Mouse (Mus musculus) regulatory T cell (primary cell): Measurements from ENCODE around the gene Hoxc5.

Experiments
- in situ Hi-C: fragments of 300-600 bp; cut with MboI, MseI; formaldehyde crosslinking; loops from one replicate; pipeline ENCODE4 v1.15.1; 2025; ENCODE audit warnings: high pct_unique_total_duplicates

The Hoxc5 gene

GRCm38 (mm10) chr15:102967312-102967510 is at the start of gene Hoxc5:
Hoxc5 (plus strand) TSS chr15:102967443.
- in situ Hi-C loops, result loop anchor here (5.0 kb wide), 1 partner anchor 340 kb away; no protein-coding TSS in a partner anchor

DNA sequence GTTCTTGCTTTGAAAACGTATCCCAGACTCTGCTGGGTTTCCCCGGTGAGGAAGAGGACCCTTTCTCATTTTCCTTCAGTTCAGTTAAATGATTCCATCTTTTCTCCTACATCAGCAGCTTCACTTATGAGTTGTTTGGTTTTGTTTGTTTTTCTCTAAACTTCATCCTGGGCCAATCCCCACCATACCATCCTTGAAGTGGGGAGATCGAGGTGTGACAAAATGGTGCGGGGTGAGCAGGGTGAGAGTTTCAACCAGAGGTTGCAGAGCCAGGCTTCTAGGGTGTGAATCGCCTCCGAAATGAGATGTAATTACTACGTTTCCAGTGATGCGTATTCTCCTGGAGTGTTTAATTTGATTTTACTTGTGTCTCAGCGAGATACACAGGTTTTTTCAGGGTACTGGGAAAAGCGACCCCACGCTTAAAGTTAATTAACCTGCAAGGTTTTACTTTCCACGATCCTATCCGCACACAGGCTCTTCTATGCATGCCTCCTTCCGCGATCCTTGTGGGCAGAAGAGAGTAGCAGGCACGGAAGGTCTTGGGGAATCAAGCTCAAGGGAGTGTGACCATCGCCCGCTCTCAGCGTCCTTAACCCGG is 49.2 kb upstream of the Hoxc5 start:
- in situ Hi-C loops, result no loop called here

GRCm38 (mm10) chr15:102918611-102919265 is 48.5 kb upstream of the Hoxc5 start:
- in situ Hi-C loops, result no loop called here

GRCm38 (mm10) chr15:102919336-102920180 is 47.7 kb upstream of the Hoxc5 start:
- in situ Hi-C loops, result no loop called here

DNA sequence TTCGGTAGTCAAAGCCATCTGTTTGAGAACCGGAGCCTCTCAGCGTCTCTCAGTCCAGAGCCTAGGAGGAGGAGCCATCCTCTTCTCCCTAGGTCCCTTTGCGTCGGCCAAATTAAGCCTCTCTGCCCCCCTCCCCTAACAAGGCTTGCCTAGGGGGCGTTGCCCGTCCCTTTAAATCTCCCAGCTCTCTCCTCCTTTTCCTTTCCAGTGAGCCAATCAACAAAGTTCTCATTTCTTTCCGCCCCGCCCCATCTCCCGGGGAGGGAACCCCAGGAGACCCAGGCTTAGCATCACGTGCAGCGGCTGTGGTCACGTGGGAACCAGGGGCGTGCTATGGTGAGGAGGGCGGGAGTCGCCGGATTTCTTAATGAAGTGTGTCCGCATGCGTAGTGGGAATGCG is 46.6 kb upstream of the Hoxc5 start:
- in situ Hi-C loops, result no loop called here

- in situ Hi-C loops, result no loop called here
These were observed 45.9 kb upstream of the Hoxc5 start, which contains the start of gene Hoxc13 for GRCm38 (mm10) chr15:102921053-102922011. Hoxc13 (plus strand) TSS chr15:102921103.

GRCm38 (mm10) chr15:102922012-102922362 is 45.3 kb upstream of the Hoxc5 start:
- in situ Hi-C loops, result no loop called here

GRCm38 (mm10) chr15:102922636-102923500 is 44.4 kb upstream of the Hoxc5 start:
- in situ Hi-C loops, result no loop called here

DNA sequence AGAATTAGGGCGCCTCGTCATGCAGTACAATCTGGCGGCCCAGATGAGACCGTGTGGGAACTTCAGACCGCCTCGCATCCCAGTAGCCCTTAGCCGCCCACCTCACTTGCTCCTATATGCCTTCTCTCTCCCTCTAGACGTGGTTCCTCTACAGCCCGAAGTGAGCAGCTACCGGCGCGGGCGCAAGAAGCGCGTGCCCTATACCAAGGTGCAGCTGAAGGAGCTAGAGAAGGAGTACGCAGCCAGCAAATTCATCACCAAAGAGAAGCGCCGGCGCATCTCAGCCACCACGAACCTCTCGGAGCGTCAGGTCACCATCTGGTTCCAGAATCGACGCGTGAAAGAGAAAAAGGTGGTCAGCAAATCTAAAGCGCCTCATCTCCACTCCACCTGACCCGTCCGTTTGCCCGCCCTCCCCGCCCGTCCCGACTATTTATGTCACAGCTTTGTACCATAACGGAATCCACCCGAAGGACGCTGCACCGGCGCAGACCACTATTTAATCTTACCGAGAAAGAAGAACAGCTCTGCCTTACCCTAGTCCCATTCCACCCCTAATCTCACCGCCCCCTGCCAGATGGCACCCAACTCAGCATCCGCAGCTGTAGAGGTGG is 40.1 kb upstream of the Hoxc5 start:
- in situ Hi-C loops, result no loop called here

GRCm38 (mm10) chr15:102931706-102932358 is 35.4 kb upstream of the Hoxc5 start:
- in situ Hi-C loops, result no loop called here

- in situ Hi-C loops, result no loop called here
These were observed 32.8 kb upstream of the Hoxc5 start for GRCm38 (mm10) chr15:102934438-102934837.

- in situ Hi-C loops, result no loop called here
These were observed 32.3 kb upstream of the Hoxc5 start for GRCm38 (mm10) chr15:102934897-102935296.

DNA sequence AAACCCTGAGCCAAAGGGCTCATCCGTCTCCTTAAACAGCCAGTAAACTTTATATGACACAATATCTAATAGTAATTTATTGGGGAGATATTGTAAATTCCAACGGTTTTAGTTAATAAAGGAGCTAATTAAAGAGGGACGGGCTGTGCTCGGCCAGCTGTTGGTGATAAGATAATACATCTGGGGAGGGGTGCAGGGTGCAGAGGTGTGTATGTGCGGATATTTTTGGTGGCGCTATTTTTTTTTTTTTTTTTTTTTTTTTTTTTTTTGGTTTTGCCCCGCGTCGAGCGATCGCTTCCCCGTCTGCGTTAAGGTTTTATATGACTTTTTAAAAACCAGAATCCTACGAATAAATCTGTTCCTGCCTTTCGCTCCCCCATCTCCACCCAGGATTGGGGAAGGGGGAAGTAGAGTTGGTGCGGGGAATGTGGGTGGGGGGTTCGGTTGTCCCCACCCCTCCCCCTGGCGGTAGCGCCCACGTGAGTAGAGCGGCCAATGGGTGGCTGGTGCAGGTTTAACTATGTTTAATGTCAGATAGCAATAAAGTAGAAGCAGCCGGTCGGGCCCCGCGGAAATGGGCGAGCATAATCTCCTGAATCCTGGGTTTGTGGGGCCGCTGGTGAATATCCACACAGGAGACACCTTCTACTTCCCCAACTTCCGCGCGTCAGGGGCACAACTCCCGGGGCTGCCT is 30.8 kb upstream of the Hoxc5 start, which contains the start of gene Hoxc12:
Gene Hoxc12, plus strand, starts transcription at position 479 of the 694 bp plus-strand sequence.
- in situ Hi-C loops, result no loop called here

GRCm38 (mm10) chr15:102937036-102937666 is 30.1 kb upstream of the Hoxc5 start:
- in situ Hi-C loops, result no loop called here

DNA sequence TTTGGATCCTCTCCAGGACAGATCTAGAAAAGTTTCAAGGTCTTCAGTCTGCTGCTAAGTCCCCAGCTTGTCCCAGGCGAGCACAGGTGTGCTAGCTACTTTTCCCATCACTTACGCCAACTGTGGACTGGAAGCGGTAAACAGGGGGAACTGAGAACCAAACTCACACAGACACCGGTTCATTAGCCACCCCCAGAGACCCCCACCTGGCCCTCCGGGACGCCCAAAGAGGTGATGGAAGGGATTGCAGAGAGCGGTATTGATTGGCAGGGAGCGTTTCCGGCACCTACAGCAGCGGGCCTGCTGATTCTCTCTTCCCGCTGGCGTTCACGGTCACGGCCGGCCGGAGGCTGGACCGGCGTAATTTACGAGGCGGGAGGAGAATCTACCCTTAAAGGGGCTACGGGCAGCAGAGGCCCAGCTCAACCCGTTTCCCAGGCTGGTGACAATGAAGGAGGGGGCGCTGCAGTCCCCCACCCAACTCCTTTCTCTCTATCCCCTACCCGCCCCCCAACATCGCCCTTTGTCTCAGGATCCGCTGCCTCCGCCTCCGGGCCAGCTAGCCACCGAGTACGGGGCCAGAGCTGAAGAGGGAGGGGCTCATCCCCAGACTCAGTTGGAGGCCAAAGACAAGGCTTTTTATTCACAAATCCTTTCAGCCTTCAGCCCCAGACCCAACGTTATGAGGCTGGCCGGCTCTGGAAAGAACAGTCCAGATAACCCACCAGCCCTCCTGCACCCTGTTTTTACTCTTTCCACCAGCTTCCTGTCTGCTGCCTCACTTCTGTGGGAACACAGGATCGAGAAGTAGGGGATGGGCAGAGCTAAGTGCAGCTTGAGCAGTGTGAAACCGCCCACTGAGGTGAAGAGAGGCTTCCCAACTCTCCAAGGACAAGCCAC is 27.7 kb upstream of the Hoxc5 start:
- in situ Hi-C loops, result loop anchor here (10.0 kb wide), 1 partner anchor 1845 kb away; no protein-coding TSS in a partner anchor

DNA sequence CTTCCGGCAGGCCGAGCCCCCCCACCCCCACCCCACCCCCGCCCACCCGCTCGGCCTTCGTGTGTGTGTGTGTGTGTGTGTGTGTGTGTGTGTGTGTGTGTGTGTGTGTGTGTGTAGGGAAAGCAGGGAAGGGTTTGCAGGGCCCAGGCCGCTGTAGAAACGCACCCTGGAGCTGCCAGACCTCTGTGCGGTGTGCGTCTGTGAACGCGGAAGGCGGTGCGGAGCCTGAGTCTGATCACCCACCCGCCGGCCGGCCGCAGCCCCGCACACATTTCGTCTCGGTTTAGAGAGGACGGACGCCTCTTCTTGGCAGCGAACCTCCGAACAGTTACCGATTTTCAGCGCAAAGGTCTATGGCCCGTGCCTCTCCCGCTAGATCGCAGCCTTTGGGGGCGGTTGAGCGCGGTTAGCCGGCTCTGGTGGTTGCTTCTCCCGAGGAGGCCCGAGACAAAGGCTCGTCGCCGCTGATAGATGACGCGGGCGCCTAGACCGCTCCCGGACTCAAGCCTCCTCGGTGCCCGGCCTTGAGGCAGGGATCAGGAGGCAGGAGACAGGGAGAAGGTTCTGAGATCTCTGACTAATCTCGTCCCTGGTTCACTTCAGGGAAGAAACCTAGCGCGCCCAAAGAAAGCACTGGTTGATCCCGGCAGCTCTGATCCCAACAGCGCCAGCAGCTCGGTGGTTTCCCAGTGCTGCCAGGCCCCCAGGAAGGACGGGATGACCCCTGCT is 24.3 kb upstream of the Hoxc5 start:
- in situ Hi-C loops, result loop anchor here (10.0 kb wide), 1 partner anchor 1848 kb away; no protein-coding TSS in a partner anchor

- in situ Hi-C loops, result loop anchor here (10.0 kb wide), 1 partner anchor 1849 kb away; no protein-coding TSS in a partner anchor
These were observed 23.8 kb upstream of the Hoxc5 start for GRCm38 (mm10) chr15:102943468-102943813.
